Mouse (Mus musculus) lung, embryonic 14.5 days (tissue): Measurements from ENCODE around the gene Cenpp. TPM values are rescaled to one million over a fixed set of nuclear protein-coding genes. Genes with fewer than 3 reads are reported as not detected.
A peak's percentile ranks its signal among the peaks of the same experiment; 100 is the strongest.

Source experiments
- ATAC-seq: fragments of 200-750 bp; cut with Nextera tagmentation; 2 replicates; pipeline ENCODE4 v1.8.0; 2017; ENCODE audit warnings: mild to moderate bottlenecking, moderate TSS enrichment, moderate library complexity; ENCODE audit not compliant: insufficient read depth
- DNase-seq: peaks from one replicate; pipeline ENCODE4 v3.0.0-alpha.2; 2015
- H3K27ac ChIP-seq: fragments of 300-500 bp; sonication (generic); 2 replicates; pipeline ENCODE4 v1.5.1; 2014; ENCODE audit warnings: low read depth, mild to moderate bottlenecking, moderate library complexity
- H3K27me3 ChIP-seq: fragments of 300-500 bp; sonication (generic); 2 replicates; pipeline ENCODE4 v1.6.1; 2014; ENCODE audit warnings: low read length, control low read depth; ENCODE audit not compliant: insufficient read depth
- H3K36me3 ChIP-seq: fragments of 300-500 bp; sonication (generic); 2 replicates; pipeline ENCODE4 v1.6.1; 2014; ENCODE audit warnings: control low read depth; ENCODE audit not compliant: insufficient read depth
- H3K4me1 ChIP-seq: fragments of 300-500 bp; sonication (generic); 2 replicates; pipeline ENCODE4 v1.6.1; 2014; ENCODE audit warnings: antibody characterized with exemption, control low read depth; ENCODE audit not compliant: insufficient read depth
- H3K4me2 ChIP-seq: fragments of 300-500 bp; sonication (generic); 2 replicates; pipeline ENCODE4 v1.6.1; 2014; ENCODE audit warnings: mild to moderate bottlenecking
- H3K4me3 ChIP-seq: fragments of 300-500 bp; sonication (generic); 2 replicates; pipeline ENCODE4 v1.5.1; 2014; ENCODE audit warnings: low read depth, low read length
- H3K9ac ChIP-seq: fragments of 300-500 bp; sonication (generic); 2 replicates; pipeline ENCODE4 v1.6.1; 2014
- H3K9me3 ChIP-seq: fragments of 300-500 bp; sonication (generic); 2 replicates; pipeline ENCODE4 v1.6.1; 2016; ENCODE audit warnings: low read depth, low read length, control low read depth
- CTCF ChIP-seq: IDR thresholded peaks from 2 replicates; pipeline ENCODE4 v1.5.1; 2016; ENCODE audit warnings: antibody characterized with exemption, low read depth
- WGBS: fragments of 180-500 bp; shearing (Covaris S2); extraction: QIAGEN DNeasy Blood & Tissue Kit; methylation state at CpG from one replicate; pipeline ENCODE4 v1.1.7; 2014; 5-methylcytosine and 5-hydroxymethylcytosine counted together
- polyA plus RNA-seq: library from polyadenylated mRNA; unstranded; fragments of >200 nt; fragmentation: Nextera tagmentation; extraction: Ambion mirVana; gene quantifications from 2 replicates; pipeline ENCODE4 v1.2.1, GENCODE M21; 2014

The Cenpp gene
- polyA plus RNA-seq, 1 experiment from 2014 or later: 40.0 TPM

GRCm38 (mm10) chr13:49530636-49531035 lies 121.9 kb downstream of the Cenpp start:
- TF ChIP-seq CTCF: no peak
- Histone ChIP-seq H3K4me1 (no peaks in the 10 kb centered on the region), H3K9ac (no peak overlapping the region), H3K36me3 (no peaks in the 10 kb centered on the region), H3K4me2 (no peak overlapping the region), H3K4me3 (no peak overlapping the region), H3K27ac (no peak overlapping the region), H3K9me3 (no peaks in the 10 kb centered on the region), H3K27me3 (no peaks in the 10 kb centered on the region)
- WGBS: 91% methylated on average over 4 of the region's 4 CpGs
- DNase-seq (no peak), ATAC-seq (no peak)

GRCm38 (mm10) chr13:49526235-49526634 lies 126.3 kb downstream of the Cenpp start:
- DNase-seq: no peak
- no peaks in the 10 kb centered on the region for H3K4me1 ChIP-seq
- no peaks in the 10 kb centered on the region for H3K9me3 ChIP-seq
- 69% methylated on average over 2 of the region's 2 CpGs for WGBS
- H3K27ac ChIP-seq: no peak overlapping the region
- no peak overlapping the region for H3K4me3 ChIP-seq
- no peaks in the 10 kb centered on the region for H3K27me3 ChIP-seq
- no peak overlapping the region for H3K4me2 ChIP-seq
- no peak overlapping the region for H3K9ac ChIP-seq
- TF ChIP-seq CTCF: no peak
- H3K36me3 ChIP-seq: no peaks in the 10 kb centered on the region
- no peak for ATAC-seq

- H3K9ac ChIP-seq: no peak overlapping the region
- 19% methylated on average over 2 of the region's 2 CpGs for WGBS
- no peaks in the 10 kb centered on the region for H3K9me3 ChIP-seq
- TF ChIP-seq CTCF: no peak
- H3K27me3 ChIP-seq: no peaks in the 10 kb centered on the region
- no peak overlapping the region for H3K27ac ChIP-seq
- H3K36me3 ChIP-seq: no peaks in the 10 kb centered on the region
- no peak overlapping the region for H3K4me3 ChIP-seq
- DNase-seq (peak; percentile 27), ATAC-seq (no peak)
- H3K4me2 ChIP-seq: no peak overlapping the region
- no peaks in the 10 kb centered on the region for H3K4me1 ChIP-seq
Measured at GRCm38 (mm10) chr13:49518761-49519160, 133.8 kb downstream of the Cenpp start.

GRCm38 (mm10) chr13:49507176-49507575 lies 145.4 kb downstream of the Cenpp start:
- H3K27ac ChIP-seq: 0 out of 2 replicates have a peak overlapping the region, but pooled peaks have one; percentile 6
- no peak for ATAC-seq
- H3K4me3 ChIP-seq: no peak overlapping the region
- no peaks in the 10 kb centered on the region for H3K36me3 ChIP-seq
- no peak for DNase-seq
- no peak overlapping the region for H3K4me2 ChIP-seq
- no peak overlapping the region for H3K9ac ChIP-seq
- 44% methylated on average over 3 of the region's 3 CpGs for WGBS
- H3K4me1 ChIP-seq: no peaks in the 10 kb centered on the region
- H3K27me3 ChIP-seq: no peaks in the 10 kb centered on the region
- no peak for TF ChIP-seq CTCF
- no peaks in the 10 kb centered on the region for H3K9me3 ChIP-seq

GRCm38 (mm10) chr13:49505776-49506175 lies 146.8 kb downstream of the Cenpp start:
- no peaks in the 10 kb centered on the region for H3K27me3 ChIP-seq
- WGBS: 73% methylated on average over 4 of the region's 4 CpGs
- TF ChIP-seq CTCF: no peak
- H3K4me3 ChIP-seq: no peak overlapping the region
- H3K36me3 ChIP-seq: no peaks in the 10 kb centered on the region
- H3K9ac ChIP-seq: no peak overlapping the region
- H3K9me3 ChIP-seq: no peaks in the 10 kb centered on the region
- H3K4me1 ChIP-seq: no peaks in the 10 kb centered on the region
- ATAC-seq (no peak), DNase-seq (no peak)
- H3K4me2 ChIP-seq: 0 out of 2 replicates have a peak overlapping the region, but pooled peaks have one; percentile 12
- no peak overlapping the region for H3K27ac ChIP-seq

- H3K36me3 ChIP-seq: no peaks in the 10 kb centered on the region
- peak; percentile 17 for DNase-seq
- no peak for TF ChIP-seq CTCF
- no peak for ATAC-seq
- H3K4me1 ChIP-seq: no peaks in the 10 kb centered on the region
- no peak within 1 kb of the TSS for H3K9ac ChIP-seq
- H3K27ac ChIP-seq: no peak within 1 kb of the TSS
- WGBS: 55% methylated on average over 4 of the region's 4 CpGs
- H3K4me2 ChIP-seq: peak within 1 kb of the TSS; percentile 33; the same call in 1 of the 2 replicates
- H3K27me3 ChIP-seq: no peaks in the 10 kb centered on the region
- no peaks in the 10 kb centered on the region for H3K9me3 ChIP-seq
- no peak within 1 kb of the TSS for H3K4me3 ChIP-seq
Measured at GRCm38 (mm10) chr13:49504510-49504909, 148.1 kb downstream of the Cenpp start, which contains the start of gene Ecm2. Gene Ecm2, plus strand, starts transcription at chr13:49504810.

- Histone ChIP-seq H3K9me3 (no peaks in the 10 kb centered on the region), H3K36me3 (no peaks in the 10 kb centered on the region), H3K27me3 (no peaks in the 10 kb centered on the region), H3K4me3 (no peak within 1 kb of the TSS), H3K4me1 (no peaks in the 10 kb centered on the region), H3K4me2 (no peak within 1 kb of the TSS), H3K27ac (no peak within 1 kb of the TSS), H3K9ac (no peak within 1 kb of the TSS)
- no peak for TF ChIP-seq CTCF
- 46% methylated on average over 6 of the region's 6 CpGs for WGBS
- no peak for DNase-seq
- no peak for ATAC-seq
Measured at GRCm38 (mm10) chr13:49492376-49493368, 159.9 kb downstream of the Cenpp start, which contains the start of gene Tes3-ps. Gene Tes3-ps, plus strand, starts transcription at chr13:49493318.
